Mouse (Mus musculus): Measurements from ENCODE around the gene Trim29. TPM values are rescaled to one million over a fixed set of nuclear protein-coding genes. Genes with fewer than 3 reads are reported as not detected.

Trim29 gene
- polyA plus RNA-seq, 1 experiment = 62.9 TPM

- DNase-seq (ENCODE audit: low spot score) = no peak
Observed at GRCm38 (mm10) chr9:43384400-43384799, 73.8 kb downstream of the Trim29 start.

Other genes starting within 250 kb of the Trim29 start
- gene Arhgef12, start 203.6 kb upstream of the Trim29 start, polyA plus RNA-seq (2012; rRNA removed) = 34.8 and 47.7 TPM in 2 replicates
- 6.1 and 6.3 TPM in 2 replicates for gene Tmem136, start 194.3 kb upstream of the Trim29 start, polyA plus RNA-seq (2012; rRNA removed)
- gene Pou2f3, start 100.5 kb upstream of the Trim29 start, polyA plus RNA-seq (2012; rRNA removed) = 0.28 and 0.53 TPM in 2 replicates
- gene Oaf, start 70.9 kb upstream of the Trim29 start, polyA plus RNA-seq (2012; rRNA removed) = 53.7 and 67.1 TPM in 2 replicates